Mouse (Mus musculus) heart, postnatal 25 days (tissue): ENCODE measurements around the gene Mrpl58. TPM values are rescaled to one million over a fixed set of nuclear protein-coding genes. Genes with fewer than 3 reads are reported as not detected.

Source experiments
- DNase-seq: peaks from one replicate; pipeline ENCODE4 v3.0.0; 2022; ENCODE audit warnings: low spot score
- intact Hi-C: fragments of 180-260 bp; cut with DNase I; formaldehyde crosslinking; loops from one replicate; pipeline ENCODE4 v1.15.1; 2025
- total RNA-seq, 2 experiments: library from RNA; stranded (reverse); gene quantifications; 2 replicates each; pipeline ENCODE4 v1.2.3; 2021

Mrpl58 gene
- 100 to 1,000 TPM; 143 to 145 TPM for total RNA-seq

DNA sequence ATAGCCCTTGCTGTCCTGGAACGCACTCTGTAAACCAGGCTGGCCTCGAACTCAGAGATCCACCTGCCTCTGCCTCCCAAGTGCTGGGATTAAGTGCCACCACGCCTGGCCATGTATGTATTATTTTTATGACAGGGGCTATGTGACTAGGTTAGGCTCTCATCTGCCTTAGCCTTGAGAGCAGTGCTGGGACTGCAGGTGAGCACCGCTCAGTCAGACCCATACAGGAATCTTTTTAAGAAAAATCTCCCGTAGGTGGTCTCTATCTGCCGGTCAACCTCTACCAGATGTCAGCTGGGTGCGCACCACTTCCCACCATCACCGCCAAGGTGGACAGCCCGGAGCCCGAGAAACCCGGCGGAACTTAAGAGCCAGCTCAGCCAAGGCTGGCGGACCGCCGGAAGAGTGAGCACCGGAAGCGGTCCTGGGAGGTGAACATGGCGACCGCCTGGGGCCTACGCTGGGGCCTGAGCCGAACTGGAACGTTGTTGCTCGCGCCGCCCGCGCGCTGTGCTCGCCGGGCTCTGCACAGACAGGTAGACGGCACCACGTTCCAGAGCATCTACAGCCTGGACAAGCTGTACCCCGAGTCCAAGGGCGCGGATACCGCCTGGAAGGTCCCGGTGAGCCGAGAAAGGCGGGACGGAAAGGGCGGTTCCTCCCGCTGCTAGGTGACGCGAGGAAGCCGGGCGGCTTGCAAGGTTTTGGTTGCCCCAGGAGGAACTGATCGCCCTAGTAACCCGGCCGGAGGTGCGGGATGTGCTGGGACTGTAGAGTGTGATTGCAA lies at the start of gene Mrpl58:
Mrpl58 (plus strand) TSS at position 415 of the 787 bp plus-strand sequence.
- intact Hi-C loops: no loop called here
- DNase-seq: peak; percentile 77

DNA sequence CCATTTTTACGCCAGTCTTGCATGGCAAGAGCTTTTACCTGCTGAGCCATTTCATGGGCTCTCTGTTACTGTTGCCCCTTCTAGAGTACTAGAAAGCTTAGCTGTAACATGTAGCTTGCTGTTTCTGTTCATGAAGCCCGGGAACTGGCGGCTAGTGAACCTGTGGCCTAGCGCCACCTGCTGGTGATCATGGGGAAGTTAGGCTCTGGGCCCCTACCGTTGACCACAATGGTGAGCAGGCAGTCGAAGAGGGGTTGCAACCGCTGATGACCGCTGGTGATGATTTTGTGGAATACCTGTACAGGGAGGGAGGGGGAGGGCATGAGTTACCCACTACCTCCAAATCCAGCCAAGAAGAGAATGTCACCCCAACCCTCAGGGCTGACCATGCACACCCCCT lies 49.4 kb upstream of the Mrpl58 start:
- no peak for DNase-seq
- intact Hi-C loops: loop anchor here (1.0 to 5.0 kb wide), 2 partner anchors 32 to 152 kb away; partner anchors contain the start of gene Ush1g

DNA sequence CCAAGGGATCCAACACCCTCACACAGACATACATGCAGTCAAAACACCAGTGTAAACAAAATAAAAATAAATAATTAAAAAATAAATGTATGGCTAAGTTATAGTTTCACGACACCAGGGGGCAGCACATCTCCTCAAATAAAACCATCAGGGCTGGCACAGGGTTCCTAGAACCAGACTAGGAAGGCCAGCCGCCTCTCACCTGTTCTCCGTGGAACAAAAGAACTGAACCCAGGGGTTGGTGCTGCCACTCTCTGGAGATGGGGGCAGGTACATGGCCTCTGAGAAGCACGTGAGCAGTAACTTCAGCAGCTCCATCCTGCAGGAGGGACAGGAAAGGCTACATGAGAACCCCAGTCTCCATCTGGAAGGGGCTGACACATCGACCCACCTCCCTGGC lies 45.1 kb upstream of the Mrpl58 start:
- intact Hi-C loops: loop anchor here (1.0 to 5.0 kb wide), 3 partner anchors 54 to 115 kb away; no protein-coding TSS in a partner anchor
- DNase-seq: no peak

DNA sequence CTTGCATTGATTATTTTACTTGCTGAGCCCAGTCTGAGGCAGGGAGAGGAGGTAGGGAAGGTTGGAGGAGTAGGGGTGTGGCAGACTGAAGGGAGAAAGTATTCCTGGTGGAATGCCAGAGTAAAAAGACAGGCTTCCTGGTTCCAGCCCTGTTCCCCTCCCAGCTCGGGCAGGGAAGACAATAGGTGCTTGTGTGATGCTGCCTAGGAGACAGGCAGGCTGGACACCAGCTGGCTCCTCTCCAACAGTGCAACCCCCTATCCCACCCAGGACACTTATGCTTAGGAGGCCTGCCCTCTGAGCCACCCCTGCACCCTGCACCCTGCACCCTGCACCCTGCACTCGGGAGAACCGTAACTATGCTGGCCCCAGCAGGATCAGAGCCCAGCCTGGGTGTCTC lies 44.3 kb upstream of the Mrpl58 start:
- intact Hi-C loops: loop anchor here (2.0 to 5.0 kb wide), 2 partner anchors 54 to 68 kb away; no protein-coding TSS in a partner anchor
- no peak for DNase-seq

DNA sequence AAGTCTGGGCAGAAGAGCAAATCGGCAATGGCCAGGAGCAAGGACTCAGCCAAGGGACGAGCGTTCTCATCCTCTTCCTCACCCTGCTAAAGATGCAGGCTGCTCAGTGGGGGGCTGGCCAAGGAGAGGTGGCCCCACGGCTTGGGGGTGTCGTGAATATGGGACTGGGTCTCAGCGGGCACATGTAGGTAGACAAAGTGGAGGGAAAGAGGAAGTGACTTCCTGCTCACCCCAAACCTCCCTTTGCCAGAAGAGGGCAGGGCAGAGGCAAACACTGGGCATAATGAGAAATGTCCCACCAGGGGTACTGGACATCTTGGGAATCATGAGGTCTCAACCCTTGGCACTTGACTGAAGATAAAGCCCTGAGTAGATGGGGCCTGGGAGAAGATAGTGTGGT lies 43.8 kb upstream of the Mrpl58 start:
- DNase-seq: no peak
- intact Hi-C loops: loop anchor here (2.0 to 5.0 kb wide), 2 partner anchors 53 to 68 kb away; no protein-coding TSS in a partner anchor

DNA sequence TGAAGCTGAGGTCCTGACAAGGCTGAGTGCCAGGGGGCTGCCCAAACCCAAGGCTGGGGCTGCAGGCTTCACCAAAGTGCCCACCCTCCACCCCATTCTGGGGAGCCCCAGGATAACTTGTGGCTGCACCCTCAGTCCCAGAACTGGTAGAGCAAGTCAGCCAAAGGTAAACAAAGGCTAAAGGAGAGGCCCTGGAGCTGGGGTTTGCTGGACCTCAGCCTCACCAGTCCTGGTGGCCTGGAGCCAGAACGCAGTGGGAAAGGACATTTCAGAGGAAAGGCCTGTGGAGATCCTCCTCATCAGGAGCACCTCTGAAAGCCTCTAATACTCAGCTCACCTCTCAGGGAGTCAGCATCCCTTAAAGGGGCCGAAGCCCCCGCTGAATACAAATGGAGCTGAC lies 39.4 kb upstream of the Mrpl58 start:
- no peak for DNase-seq
- intact Hi-C loops: no loop called here

DNA sequence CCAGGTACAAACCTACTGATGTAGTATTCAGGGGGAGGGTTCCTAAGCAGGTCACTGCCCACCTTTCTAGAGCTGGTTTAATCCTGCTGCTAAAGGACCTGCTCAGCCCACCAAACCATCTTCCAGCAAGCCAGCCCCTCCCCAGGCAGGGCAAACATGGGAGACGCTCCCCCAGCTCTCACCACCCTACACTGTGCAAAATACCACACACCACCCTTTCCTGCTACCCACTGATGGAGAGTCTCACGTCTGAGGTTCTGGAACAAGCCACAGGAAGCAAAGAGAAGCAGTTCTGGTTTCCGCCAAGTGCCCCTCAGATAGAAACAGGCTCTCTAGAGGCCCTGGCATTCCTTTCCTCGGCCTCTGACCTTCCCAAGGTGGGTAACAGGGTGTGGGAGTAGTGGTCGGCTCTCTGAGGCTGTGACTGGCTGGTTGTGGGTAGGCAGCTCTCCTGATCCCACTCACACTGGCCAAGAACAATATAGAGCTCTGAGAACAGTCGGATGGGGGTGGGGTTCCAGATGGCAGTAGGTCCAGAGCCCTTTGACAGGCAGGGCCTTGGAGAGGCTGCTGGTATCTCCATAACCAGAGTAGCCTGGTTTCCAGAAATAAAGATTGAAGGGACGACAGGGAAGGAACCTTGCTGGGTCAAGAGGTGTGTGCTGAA lies 37.4 kb upstream of the Mrpl58 start:
- intact Hi-C loops: no loop called here
- DNase-seq: no peak

DNA sequence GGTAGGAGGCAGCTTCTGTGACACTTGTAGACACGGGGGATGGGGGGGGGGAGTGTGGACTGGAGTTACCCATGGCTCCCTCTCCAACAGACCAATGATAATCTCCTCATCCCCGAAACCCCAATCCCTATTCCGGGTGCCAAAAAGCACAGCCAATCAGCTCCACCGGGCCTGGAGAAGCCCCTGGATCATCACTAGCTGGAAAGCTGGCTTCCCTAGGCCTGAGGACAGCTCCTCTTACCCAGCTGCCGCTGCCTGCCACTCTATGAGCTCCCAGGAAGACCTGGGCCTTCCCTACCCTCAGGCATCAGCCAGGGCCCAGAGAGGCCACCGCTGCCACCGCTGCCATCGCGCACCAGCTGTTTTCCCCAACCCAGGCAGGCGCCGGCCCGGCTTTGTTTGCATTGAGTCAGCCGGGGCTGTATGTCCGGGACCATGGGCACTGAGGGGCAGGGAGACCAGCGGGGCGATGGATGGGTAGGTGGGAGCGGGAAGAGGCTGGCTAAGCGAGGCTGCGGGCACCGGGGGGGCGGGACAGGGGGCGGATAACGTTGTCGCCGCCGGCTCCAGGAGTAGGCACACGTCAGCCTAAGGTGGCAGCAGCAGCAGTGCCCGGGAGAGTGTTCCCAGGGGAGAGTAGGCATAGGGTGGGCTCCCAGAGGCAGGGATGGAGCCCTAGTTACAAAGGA lies 36.7 kb upstream of the Mrpl58 start:
- DNase-seq: no peak
- intact Hi-C loops: no loop called here

DNA sequence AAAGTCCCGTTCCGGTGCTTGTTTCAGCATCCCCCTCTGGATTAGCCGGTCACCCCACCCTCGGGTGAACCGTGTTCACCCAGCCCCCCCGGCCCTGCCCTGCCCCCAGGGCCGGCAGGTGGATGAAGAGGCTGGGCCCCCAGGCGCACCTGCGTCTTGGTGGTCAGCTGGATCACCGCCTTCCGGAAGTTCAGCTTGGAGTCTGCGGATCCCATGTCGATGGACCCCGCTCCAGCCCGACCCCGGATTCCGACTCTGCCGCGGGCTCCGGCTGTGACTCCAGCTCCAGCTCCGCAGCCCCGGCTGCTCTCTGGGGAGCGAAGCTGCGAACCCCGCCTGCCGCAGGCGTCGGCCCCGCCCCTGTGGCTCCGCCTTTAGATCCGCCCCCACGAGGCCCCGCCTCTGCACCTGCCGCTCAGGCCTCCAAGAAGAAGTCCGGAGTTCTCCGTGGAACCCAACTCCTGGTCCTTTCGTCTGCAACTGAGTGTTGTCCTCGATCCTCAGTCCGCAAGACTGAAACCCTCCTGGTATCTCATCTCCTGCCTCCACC lies 36.1 kb upstream of the Mrpl58 start, which contains the start of gene Hid1:
Hid1 (minus strand) TSS at position 362 of the 550 bp plus-strand sequence.
- intact Hi-C loops: no loop called here
- peak; percentile 69 for DNase-seq

DNA sequence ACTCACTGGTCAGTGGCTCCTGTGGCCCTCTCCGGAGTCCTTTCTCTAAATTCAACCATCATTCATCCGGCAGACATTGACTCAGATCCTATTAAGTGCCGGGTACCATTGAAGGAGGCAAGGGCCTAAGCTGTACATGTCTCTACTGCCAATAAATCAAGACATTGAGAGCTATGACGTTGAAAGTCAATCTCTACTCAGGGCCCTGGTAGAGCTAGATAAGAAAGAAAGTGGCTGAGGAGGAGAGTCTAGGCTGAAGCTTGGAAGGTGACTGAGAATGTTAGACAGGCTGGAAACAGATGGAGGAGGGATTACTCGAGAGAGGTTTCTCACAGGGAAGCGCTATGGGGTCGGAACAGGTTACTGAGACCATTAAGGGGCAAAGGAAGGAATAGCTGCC lies 33.2 kb upstream of the Mrpl58 start:
- intact Hi-C loops: no loop called here
- no peak for DNase-seq

DNA sequence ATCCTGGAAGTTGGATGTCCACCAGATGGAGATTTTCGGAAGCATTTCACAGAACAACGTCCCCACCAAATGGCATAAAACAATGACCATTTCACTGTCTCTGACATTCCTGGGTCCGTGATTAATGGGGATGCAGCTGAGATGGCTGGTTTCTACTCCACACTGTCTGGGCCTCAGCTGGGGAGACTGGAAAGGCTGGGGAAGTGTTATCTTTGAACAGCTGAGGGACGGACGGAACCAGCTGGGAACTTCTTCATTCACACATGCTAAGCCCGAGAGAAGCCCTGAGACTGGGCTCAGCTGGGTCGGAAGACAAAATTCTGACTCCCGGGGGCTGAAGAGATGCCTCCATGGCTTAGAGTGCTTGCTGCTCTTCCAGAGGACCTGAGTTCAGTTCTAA lies 32.2 kb upstream of the Mrpl58 start:
- intact Hi-C loops: no loop called here
- DNase-seq: no peak

DNA sequence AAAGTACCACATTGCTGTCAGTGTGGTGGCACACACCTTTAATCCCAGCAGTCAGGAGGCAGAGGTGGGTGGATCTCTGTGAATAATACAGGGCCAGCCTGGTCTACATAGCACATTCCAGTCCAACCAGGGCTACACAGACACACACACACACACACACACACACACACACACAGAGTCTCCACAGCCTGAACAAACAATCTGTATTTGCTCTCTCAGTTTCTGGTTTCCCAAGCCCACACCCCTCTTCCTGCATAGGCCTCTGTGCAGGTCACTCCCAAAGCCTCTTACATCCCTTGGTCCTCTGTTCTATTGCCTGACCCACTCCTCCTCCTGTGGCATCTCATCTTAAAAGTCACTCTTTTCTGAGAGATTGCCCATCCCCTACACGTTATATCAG lies 31.5 kb upstream of the Mrpl58 start:
- intact Hi-C loops: no loop called here
- DNase-seq: no peak

DNA sequence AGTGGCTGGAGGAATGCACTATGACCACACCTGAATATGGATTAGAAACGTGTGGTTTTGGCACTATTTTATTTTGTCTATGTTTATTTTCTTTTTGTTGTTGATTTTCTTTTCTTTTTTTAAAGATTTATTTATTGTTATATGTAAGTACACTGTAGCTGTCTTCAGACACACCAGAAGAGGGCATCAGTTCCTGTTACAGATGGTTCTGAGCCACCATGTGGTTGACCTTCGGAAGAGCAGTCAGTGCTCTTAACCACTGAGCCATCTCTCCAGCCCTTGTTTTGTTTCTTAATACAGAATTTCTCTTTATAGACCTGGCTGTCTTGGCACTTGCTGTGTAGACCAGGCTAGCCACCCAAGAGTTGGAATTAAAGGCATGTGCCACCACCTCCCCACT lies 30.8 kb upstream of the Mrpl58 start:
- no peak for DNase-seq
- intact Hi-C loops: no loop called here

DNA sequence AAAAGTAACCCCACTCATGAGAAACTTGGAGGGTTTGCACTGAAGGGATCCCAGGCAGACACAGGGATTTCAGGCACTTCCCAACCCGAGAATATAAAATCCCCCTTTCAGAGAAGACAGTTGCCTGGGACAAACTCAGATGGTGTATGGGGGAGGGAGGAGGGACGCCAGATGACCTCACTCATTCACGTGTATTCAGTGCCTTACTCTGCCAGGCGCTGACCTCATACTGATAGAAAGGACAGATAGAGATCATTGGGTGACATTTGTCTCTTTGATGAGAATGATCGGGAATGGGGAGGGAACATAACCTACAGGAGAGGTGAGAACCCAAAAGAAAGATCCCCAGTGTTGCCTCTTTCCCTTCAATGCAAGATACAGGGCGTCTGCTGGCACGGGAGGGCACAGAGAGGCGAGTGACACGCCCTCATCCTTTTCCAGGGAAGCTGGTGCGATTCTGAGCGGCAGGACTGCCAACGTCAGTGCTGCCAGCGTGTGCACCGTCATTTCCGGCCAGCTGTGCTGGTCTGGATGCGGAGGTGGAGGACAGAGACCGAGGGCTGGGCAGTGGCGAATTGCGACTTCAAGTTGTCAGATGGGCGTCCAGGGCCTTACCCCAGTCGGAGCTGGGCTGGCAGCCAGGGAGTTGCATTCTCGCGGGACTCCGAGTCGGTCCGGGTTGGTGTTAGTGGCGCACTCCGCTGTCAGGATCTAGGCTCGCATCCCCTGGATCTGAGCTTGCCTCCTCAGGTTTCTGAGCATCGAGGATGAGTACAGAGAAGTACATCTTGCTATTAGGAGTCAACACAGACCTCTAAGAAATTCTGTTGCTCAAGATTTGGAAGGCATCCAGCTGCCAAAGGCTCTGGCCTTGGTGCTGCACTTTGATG lies 29.5 kb upstream of the Mrpl58 start:
- intact Hi-C loops: no loop called here
- DNase-seq: peak; percentile 63

DNA sequence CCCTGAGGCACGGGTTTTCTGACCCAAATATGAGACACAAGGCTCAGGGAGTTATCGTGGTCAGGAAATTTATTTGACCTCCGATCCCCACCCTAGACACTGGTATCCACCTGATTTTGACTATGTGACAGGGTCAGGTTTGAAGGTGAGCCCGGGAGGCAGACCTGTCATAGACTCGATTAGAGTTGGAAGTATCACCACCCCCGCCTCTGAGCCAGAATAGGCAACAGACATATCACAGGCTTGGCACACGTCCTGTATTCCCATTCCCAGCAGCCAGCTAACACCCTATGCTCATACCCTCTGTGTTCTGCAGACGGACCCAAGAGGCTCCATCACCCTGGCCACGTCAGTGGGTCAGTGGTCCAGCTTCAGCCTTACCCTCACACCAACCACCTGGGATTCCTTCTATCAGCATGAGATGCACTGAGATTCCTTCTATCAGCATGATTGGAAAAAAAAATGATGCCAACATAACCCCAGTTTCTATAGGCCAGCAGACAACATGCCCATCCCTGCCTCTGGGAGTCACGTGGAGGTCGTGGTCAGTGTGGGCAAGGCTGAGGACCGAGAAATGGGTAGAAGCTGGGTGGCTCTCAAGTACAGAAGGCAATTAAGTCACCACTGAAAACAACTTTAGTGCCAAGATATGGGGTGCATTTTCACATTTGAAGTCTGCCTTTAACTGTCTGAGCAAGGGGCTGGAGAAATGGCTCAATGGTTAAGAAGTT lies 28.7 kb upstream of the Mrpl58 start:
- intact Hi-C loops: no loop called here
- no peak for DNase-seq

DNA sequence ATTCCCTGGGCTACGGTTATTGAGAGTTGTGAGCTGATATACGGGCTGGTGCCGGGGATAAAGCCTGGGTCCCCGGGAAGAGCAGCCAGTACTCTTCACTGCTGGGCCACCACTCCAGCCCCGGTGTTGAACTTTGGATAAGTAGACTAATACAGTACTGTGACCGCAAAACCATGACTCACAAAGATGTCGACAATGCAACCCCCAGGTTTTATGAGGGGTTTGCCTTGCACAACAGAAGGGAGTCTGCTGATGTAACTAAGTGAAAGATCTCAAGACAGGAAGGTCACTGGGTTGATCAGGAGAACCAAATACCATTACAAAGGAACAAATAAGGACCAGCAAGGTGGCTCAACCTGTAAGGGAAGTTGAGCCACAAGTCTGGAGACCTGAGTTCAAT lies 26.8 kb upstream of the Mrpl58 start:
- intact Hi-C loops: no loop called here
- DNase-seq: no peak

DNA sequence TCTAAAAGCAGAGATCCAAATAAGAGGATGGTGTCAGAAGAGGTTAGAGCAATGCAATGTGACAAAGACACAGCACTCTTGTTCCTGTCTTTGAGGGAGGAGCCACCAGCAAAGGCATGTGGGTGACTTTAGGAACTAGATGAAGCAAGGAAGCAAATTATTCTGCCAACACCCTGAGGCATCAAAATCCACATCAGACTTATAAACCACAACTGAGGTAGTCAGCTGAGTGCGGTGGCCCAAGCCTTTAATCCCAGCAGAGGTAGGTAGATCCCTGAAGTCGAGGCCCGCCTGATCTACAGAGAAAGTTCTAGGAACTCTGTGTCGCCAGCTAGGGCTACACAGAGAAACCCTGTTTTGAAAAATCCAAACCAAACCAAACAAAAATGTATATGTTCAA lies 26.3 kb upstream of the Mrpl58 start:
- intact Hi-C loops: no loop called here

DNA sequence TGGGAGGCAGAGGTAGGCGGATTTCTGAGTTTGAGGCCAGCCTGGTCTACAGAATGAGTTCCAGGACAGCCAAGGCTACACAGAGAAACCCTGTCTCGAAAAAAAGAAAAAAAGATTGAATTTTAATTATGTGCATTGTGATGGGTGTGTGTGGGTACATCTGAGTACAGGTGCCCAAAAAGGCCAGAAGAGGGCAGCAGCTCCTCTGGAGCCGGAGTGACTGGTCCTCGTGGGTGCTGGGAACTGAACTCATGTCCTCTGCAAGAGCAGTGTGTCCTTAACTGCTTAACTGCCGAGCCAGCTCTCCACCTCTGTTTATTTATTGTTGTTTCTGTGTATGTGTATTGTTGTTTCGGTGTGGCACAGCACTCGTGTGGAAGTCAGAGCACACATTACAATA lies 25.7 kb upstream of the Mrpl58 start:
- DNase-seq: no peak
- intact Hi-C loops: no loop called here

More for the DNA sequence above, 26.3 kb upstream of the Mrpl58 start:
- DNase-seq: no peak

DNA sequence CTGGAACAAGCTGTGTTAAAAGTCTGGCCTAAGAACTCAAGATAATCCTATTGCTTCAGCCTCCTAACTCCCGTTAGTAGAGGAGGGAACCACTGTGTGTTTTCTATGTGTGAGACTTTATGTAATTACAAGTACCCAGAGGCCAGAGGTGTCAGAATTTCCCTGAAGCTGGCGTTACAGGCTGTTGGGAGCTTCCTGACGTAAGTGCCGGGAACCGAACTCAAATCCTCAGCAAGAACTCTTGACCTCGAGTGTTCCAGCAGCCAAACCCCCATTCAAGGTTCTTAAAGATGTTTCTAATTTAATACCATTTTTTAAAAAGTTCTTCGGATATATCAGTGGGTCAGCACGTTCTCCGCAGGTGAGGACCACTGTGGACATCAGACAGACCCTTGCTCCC lies 22.3 kb upstream of the Mrpl58 start:
- DNase-seq: no peak
- intact Hi-C loops: no loop called here
